Mouse (Mus musculus) MEL-GATA-1-ER (cell line): ENCODE data around the gene Itpkb.
A peak's percentile ranks its signal among the peaks of the same experiment; 100 is the strongest.

Source experiments
- DNase-seq: peaks from one replicate; pipeline ENCODE4 v3.0.0-alpha.2; 2012; ENCODE audit warnings: low read depth; ENCODE audit errors: extremely low read depth

Gene Itpkb

DNA sequence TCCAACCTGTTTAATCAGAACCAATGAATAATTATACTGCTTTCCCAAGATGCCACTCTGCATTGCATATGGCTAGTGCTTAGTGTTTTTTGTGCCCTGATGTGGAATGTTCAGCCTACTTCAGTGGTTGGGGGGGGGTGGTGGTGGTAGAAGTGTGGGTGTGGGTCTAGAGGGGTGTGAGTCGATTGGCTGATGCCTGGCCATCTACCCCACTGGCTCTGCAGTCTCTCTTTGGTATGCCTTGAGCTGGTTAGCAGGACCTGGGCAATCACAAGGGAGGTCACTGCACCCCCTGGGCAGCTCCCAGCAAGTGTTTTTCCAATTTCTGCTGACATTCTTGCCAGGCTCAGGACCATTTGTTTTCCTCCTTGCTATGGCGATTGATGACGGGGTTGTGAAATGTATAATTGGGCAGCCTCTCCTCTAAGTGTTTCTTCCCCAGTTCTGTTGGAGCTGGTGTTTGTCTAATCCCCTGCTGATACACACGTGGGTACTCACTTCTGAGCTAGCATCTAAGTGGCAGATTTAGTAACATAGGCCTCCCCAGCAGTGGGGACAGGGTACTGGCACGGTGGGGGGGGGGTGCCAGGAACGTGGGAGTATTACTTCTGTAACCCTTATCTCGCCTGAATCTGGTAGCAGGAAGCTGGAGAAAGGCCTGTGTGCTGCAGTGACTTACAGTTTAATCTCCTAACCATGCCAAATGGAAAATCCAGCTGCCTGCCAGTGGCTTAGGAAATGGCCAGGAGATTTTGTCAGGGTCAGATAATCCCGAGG is 13.3 kb downstream of the Itpkb start:
- no peak for DNase-seq

DNA sequence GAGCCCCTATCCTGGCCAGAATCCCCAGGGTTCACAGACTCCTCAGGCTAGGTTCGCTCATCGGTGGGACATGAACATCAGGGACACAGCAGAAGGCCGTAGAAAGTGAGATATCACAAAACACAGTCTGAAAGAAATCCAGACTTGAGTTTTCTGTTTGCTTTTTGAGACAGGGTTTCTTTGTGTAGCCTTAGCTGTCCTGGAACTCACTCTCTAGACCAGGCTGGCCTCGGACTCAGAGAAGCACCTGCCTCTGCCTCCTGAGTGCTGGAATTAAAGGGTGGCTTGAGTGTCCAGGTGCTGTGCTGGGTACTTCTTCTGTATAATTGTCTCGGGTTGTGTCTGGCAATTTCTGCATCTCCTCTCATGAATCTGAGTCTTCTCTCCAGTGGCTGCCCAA is 14.8 kb downstream of the Itpkb start:
- no peak for DNase-seq

GRCm38 (mm10) chr1:180347059-180347458 is 16.8 kb downstream of the Itpkb start:
- DNase-seq = no peak

DNA sequence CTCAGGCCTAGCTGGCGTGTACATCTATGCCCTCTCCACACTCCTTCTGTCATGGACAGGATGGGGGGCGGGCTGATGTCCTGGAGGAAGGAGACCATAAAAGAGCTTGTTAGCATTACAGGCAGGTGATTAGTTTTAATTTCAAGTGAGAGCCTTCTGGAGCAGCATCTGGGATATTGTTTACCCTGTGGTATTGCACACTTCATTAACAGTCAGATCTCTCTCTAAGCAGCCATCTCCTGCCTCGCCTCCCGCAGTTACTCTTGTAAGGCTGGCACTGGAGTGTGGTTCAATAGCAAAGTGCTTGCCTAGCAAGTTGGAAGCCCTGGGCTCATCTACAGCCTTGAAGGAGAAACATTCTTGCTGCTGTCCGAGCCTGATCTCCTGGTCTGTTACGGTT is 17.6 kb downstream of the Itpkb start:
- no peak for DNase-seq

DNA sequence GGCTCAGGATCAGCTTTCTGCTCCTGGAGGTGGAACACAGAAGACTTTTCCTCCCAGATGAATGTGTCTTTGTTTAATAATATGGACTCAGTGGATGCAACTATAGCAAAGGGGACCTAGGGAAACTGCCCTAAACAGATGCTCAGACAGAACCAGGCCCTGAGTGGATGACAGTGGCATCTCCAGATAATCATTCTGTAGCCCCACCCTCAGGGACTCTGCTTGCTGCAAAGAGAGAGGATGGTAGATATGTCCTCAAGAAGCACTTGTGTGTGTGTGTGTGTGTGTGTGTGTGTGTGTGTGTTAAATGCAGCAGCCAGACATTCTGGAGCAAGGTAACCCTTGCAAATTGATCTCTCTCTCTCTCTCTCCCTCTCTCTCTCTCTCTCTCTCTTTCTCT is 18.8 kb downstream of the Itpkb start:
- no peak for DNase-seq

- no peak for DNase-seq
Measured at GRCm38 (mm10) chr1:180352258-180352657, 22.0 kb downstream of the Itpkb start.

DNA sequence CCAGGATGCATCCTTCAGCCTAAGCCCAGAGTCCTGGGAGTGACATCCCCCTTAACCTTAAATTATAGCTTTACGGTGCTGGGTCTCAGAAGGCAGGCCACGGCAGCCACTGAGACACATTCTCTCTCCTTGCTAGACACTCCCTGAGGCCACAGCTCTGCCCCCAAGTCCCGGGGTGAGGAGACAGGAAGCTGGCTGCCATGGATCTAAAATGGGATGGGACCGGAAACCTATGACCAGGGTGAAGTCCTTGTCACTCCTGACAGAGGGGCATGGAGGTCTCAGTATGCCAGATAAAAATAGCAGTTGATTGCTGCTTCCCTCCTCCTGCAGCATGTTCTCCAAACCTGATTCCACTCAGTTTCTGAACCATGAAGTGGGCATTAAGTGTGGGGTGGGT is 23.8 kb downstream of the Itpkb start:
- DNase-seq = no peak

DNA sequence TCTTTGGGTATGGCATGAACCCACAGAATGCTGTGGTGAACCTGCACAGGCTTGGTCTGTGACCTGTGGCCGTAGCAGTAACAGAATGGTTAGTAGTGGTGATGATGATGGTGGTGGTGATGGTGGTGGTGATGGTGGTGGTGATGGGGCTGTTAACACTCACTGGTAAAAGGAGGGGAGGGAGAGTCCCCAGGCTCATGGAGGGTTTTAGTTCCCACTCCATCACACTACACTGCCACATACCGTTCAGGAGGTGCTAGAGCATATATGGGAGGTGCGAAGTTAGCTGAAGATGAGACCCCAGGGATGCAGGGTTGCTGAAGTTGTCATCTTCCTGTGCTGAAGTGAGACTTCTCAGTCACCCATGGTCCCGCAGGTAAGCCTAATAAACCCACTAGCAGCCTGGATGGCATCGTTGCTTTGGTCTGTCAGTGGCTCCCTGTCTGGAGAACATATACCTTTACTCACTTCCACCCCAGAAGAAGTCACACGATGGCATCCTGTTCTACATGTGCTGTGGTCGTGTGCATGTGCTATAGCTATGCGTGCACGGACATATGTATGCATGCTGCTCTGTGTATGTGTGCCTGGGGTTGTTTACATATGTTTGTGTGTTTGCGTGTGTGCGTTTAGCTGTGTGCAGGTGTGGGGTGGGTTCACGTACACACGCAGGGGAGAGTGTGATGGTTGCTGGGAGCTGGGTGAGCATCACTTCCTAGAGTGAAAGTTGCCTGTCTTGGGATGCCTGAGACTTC is 24.9 kb downstream of the Itpkb start:
- no peak for DNase-seq

GRCm38 (mm10) chr1:180356176-180356575 is 25.9 kb downstream of the Itpkb start:
- no peak for DNase-seq

- DNase-seq = no peak
Measured at GRCm38 (mm10) chr1:180356857-180357256, 26.6 kb downstream of the Itpkb start.

GRCm38 (mm10) chr1:180357893-180358331 is 27.6 kb downstream of the Itpkb start:
- no peak for DNase-seq

GRCm38 (mm10) chr1:180358466-180358865 is 28.2 kb downstream of the Itpkb start:
- DNase-seq = no peak

DNA sequence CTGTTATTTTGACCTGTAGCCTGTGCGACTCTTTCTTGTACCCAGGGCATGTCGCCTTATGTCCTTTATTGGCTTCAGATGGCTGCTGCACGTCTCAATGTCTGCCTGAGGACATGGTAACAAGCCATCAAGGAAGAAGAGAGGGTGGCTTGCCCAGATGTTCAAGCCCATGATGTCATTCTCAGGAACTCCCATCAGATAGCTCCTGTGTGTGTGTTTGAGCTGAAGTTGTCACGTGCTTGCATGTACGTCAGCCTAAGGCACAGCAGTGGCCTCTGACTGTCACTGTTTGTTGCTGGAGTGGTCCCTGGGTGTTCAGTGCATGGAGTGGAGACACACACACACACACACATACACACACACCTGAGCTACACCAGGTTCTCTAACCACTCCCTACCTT is 29.0 kb downstream of the Itpkb start:
- no peak for DNase-seq

DNA sequence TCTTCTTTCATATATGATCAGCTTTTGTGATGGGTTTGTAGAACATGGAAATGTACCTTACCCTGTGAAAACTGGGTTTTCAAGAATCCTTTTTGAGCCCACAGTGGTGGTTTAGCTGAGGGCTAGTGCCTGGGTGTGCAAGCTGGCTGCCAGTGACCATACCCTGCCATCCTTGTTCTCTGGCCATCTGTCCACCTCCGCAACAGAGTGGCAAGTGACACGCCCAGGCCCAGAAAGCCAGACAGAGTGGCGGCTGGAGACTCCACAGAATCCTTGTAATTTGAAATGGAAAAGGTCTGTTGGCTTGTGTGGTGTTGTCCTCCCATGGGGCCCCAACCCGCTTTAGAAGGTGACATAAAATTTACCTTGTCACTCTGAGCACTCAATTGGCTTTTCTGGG is 31.9 kb downstream of the Itpkb start:
- no peak for DNase-seq

DNA sequence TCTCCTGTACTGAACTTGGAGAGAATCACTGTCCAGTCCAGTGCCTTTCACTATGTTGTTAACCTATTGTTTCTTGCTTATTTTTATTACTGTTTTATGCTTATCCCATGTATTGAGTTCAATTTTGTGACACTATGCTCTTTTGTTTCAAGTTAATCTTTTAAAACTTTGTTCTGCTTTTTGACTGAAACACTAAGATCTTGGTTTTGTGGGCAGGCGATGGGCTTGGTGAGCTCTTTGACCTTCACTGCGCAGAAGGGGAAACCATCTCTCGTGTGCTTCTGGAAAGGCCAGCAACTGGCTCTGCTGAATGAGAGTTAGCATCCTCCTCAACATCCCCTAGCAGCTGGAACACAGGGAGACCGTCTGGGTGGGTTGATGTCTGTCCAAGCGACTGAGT is 32.6 kb downstream of the Itpkb start:
- no peak for DNase-seq

GRCm38 (mm10) chr1:180363317-180363716 is 33.0 kb downstream of the Itpkb start:
- no peak for DNase-seq

GRCm38 (mm10) chr1:180364005-180364404 is 33.7 kb downstream of the Itpkb start:
- DNase-seq = no peak

- no peak for DNase-seq
Measured at GRCm38 (mm10) chr1:180364720-180365119, 34.4 kb downstream of the Itpkb start.

DNA sequence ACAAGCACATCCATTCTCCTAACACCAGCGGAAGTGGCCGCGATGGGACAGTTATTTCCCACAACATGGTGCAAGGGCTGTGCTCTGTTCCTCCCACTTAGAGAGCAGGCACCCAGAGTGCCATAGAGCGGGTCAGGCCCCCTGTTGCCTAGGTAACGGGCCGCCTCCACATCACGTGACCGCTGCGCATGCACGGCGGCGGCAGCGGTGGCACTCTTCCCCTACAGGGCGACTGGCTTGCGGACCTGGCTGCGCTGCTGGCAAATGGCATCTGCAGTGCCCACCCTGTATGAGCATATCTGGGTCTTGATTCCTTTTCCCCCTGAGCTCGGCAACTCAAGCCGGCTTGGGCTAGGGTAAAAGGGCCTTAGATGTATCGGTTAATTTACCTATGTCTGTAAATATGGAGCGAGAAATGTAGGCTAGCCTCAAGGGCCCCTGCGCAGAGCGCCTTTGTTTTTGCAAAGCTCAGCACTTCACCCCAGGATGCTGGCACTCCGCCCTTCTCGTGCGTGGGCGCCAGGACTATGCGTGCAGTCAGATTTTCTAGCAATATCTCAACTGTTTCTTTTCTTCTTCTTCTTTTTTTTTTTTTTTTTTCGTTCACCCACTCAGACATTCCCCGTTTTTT is 35.0 kb downstream of the Itpkb start:
- DNase-seq = peak; percentile 77

- no peak for DNase-seq
Measured at GRCm38 (mm10) chr1:180365983-180366811, 35.9 kb downstream of the Itpkb start.

DNA sequence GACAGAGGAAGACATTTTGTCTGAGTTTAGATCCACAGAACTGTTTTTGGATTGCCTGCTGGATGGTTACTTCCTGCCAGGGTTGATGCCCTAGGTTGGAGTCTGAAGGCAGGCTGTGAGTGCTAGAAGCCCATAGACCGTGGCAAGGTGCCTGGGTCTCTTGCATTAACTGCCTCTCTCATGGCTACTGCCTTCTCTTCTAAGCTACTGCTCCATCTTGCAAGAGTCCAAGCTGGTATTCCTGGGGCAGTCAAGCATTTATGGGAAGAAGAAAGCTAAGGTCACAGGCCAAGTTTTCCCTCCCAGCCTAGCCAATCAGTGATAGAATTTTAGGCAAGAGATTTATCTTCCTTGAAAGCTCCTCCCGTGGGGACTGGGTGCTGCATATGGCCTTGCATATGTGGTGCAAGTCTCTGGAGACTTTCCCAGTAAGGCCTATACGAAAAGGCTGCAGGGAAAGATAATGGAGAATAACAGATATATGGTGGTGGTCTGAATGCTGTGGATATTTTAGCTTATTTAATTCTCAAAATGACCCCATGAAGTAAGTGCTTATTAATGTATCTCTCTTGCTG is 36.8 kb downstream of the Itpkb start:
- no peak for DNase-seq
